Mouse (Mus musculus) CH12.LX (cell line): ENCODE data around the gene Fam160a2. TPM values are rescaled to one million over a fixed set of nuclear protein-coding genes. Genes with fewer than 3 reads are reported as not detected.

Source experiments
- DNase-seq: peaks from one replicate; pipeline ENCODE4 v3.0.0-alpha.2; 2013; ENCODE audit errors: extremely low read depth
- H3K27ac ChIP-seq: 2 replicates; pipeline ENCODE4 v1.5.1; 2012; ENCODE audit warnings: low read depth, mild to moderate bottlenecking, control low read depth, moderate library complexity; ENCODE audit not compliant: insufficient read depth
- H3K27me3 ChIP-seq: replicated peaks from 2 replicates; pipeline ENCODE3; 2012; ENCODE audit warnings: inconsistent platforms
- H3K36me3 ChIP-seq, 2 experiments: replicated peaks in 1 of 2; 2 replicates each; pipeline versions ENCODE3 to v1.6.1; 2012; ENCODE audit warnings: inconsistent platforms in 1 of 2, low read length in 1 of 2, mild to moderate bottlenecking in 1 of 2, mixed read lengths in 1 of 2, moderate library complexity in 1 of 2; ENCODE audit not compliant: control insufficient read depth in 1 of 2, insufficient read depth in 1 of 2
- H3K4me1 ChIP-seq, 2 experiments: 2 replicates each; pipeline ENCODE4 v1.6.1; 2012; ENCODE audit warnings: inconsistent platforms in 1 of 2, moderate library complexity in 1 of 2; ENCODE audit not compliant: insufficient read depth in 2 of 2, control insufficient read depth in 1 of 2
- H3K4me2 ChIP-seq: 2 replicates; pipeline ENCODE4 v1.6.1; 2012; ENCODE audit warnings: low read depth, mild to moderate bottlenecking, control low read depth; ENCODE audit not compliant: poor library complexity, insufficient read depth, severe bottlenecking
- H3K4me3 ChIP-seq, 3 experiments: fragments of 150-350 bp in 1 of 3; sonication (generic) in 1 of 3; replicated peaks in 1 of 3; 2 replicates each; pipeline versions ENCODE3 to v1.5.1; 2011 to 2012; ENCODE audit warnings: low read depth in 2 of 3, low read length in 2 of 3, mild to moderate bottlenecking in 2 of 3, moderate library complexity in 2 of 3, control low read depth in 1 of 3, improper control_type of control experiment in 1 of 3, inconsistent platforms in 1 of 3, mixed read lengths in 1 of 3; ENCODE audit not compliant: poor library complexity in 1 of 3
- H3K79me2 ChIP-seq: replicated peaks from 2 replicates; pipeline ENCODE4 v1.6.1; 2012; ENCODE audit warnings: mild to moderate bottlenecking, moderate library complexity; ENCODE audit not compliant: control insufficient read depth, poor library complexity, insufficient read depth, severe bottlenecking; ENCODE audit errors: extremely low read depth
- H3K9ac ChIP-seq: 2 replicates; pipeline ENCODE4 v1.6.1; 2012; ENCODE audit warnings: low read depth, mild to moderate bottlenecking, control low read depth, moderate library complexity; ENCODE audit not compliant: insufficient read depth
- H3K9me3 ChIP-seq: replicated peaks from 2 replicates; pipeline ENCODE3; 2012; ENCODE audit warnings: low read length, inconsistent platforms, mixed read lengths
- CHD1 ChIP-seq: IDR thresholded peaks from 2 replicates; pipeline ENCODE4 v1.6.1; 2012; ENCODE audit warnings: low read depth, low read length, improper control_type of control experiment, inconsistent platforms
- CHD2 ChIP-seq: IDR thresholded peaks from 2 replicates; pipeline ENCODE4 v1.6.1; 2011; ENCODE audit warnings: low read length, improper control_type of control experiment
- E2F4 ChIP-seq: IDR thresholded peaks from 2 replicates; pipeline ENCODE4 v1.6.1; 2011; ENCODE audit warnings: low read depth, low read length, improper control_type of control experiment; ENCODE audit not compliant: insufficient replicate concordance
- ELF1 ChIP-seq: IDR thresholded peaks from 2 replicates; pipeline ENCODE4 v1.6.1; 2014; ENCODE audit warnings: low read depth, mild to moderate bottlenecking, inconsistent platforms, low read length, improper control_type of control experiment
- ETS1 ChIP-seq: conservative IDR thresholded peaks from 2 replicates; pipeline ENCODE4 v1.6.1; 2012; ENCODE audit warnings: low read depth, mild to moderate bottlenecking, inconsistent platforms, low read length, improper control_type of control experiment, moderate library complexity
- GABPA ChIP-seq: IDR thresholded peaks from 2 replicates; pipeline ENCODE4 v1.6.1; 2012; ENCODE audit warnings: low read depth, low read length, improper control_type of control experiment, inconsistent platforms; ENCODE audit not compliant: insufficient replicate concordance
- IRF4 ChIP-seq: IDR thresholded peaks from 2 replicates; pipeline ENCODE4 v1.6.1; 2014; ENCODE audit warnings: low read depth, mild to moderate bottlenecking, inconsistent platforms, low read length, improper control_type of control experiment
- JUND ChIP-seq: conservative IDR thresholded peaks from 2 replicates; pipeline ENCODE4 v1.6.1; 2011; ENCODE audit warnings: low read depth, low read length, improper control_type of control experiment
- MAX ChIP-seq: IDR thresholded peaks from 2 replicates; pipeline ENCODE4 v1.6.1; 2011; ENCODE audit warnings: low read length, improper control_type of control experiment
- MAZ ChIP-seq: IDR thresholded peaks from 2 replicates; pipeline ENCODE4 v1.6.1; 2012; ENCODE audit warnings: low read depth, mild to moderate bottlenecking, inconsistent platforms, low read length, improper control_type of control experiment, moderate library complexity
- MXI1 ChIP-seq: IDR thresholded peaks from 2 replicates; pipeline ENCODE4 v1.6.1; 2011; ENCODE audit warnings: mild to moderate bottlenecking, low read depth, low read length, improper control_type of control experiment
- MYC ChIP-seq: IDR thresholded peaks from 2 replicates; pipeline ENCODE4 v1.6.1; 2011; ENCODE audit warnings: low read depth, mild to moderate bottlenecking, improper control_type of control experiment, low read length
- NRF1 ChIP-seq: IDR thresholded peaks from 2 replicates; pipeline ENCODE4 v1.6.1; 2014; ENCODE audit warnings: low read depth, mild to moderate bottlenecking, inconsistent platforms, low read length, improper control_type of control experiment, moderate library complexity
- POLR2A ChIP-seq: IDR thresholded peaks from 2 replicates; pipeline ENCODE4 v1.6.1; 2011; ENCODE audit warnings: low read depth, mild to moderate bottlenecking, improper control_type of control experiment, low read length
- RCOR1 ChIP-seq: conservative IDR thresholded peaks from 2 replicates; pipeline ENCODE4 v1.6.1; 2012; ENCODE audit warnings: low read depth, mild to moderate bottlenecking, inconsistent platforms, low read length, improper control_type of control experiment
- SIN3A ChIP-seq: IDR thresholded peaks from 2 replicates; pipeline ENCODE4 v1.6.1; 2012; ENCODE audit warnings: low read length, improper control_type of control experiment, inconsistent platforms
- SMC3 ChIP-seq: IDR thresholded peaks from 2 replicates; pipeline ENCODE4 v1.6.1; 2011; ENCODE audit warnings: low read depth, low read length, improper control_type of control experiment
- TBP ChIP-seq: conservative IDR thresholded peaks from 2 replicates; pipeline ENCODE4 v1.6.1; 2011; ENCODE audit warnings: low read depth, low read length, improper control_type of control experiment
- UBTF ChIP-seq: IDR thresholded peaks from 2 replicates; pipeline ENCODE4 v1.6.1; 2012; ENCODE audit warnings: low read depth, mild to moderate bottlenecking, inconsistent platforms, low read length, improper control_type of control experiment, moderate library complexity
- ZC3H11A ChIP-seq: IDR thresholded peaks from 2 replicates; pipeline ENCODE4 v1.6.1; 2012; ENCODE audit warnings: low read depth, mild to moderate bottlenecking, inconsistent platforms, low read length, improper control_type of control experiment
- ZKSCAN1 ChIP-seq: IDR thresholded peaks from 2 replicates; pipeline ENCODE4 v1.6.1; 2012; ENCODE audit warnings: low read depth, inconsistent platforms, low read length, improper control_type of control experiment, borderline replicate concordance
- ZMIZ1 ChIP-seq: IDR thresholded peaks from 2 replicates; pipeline ENCODE4 v1.6.1; 2012; ENCODE audit warnings: low read depth, mild to moderate bottlenecking, inconsistent platforms, low read length, improper control_type of control experiment
- dilution Hi-C: fragments of 300-500 bp; cut with MboI; formaldehyde crosslinking; loops from 2 replicates; pipeline ENCODE4 v1.14.3; 2020; ENCODE audit warnings: low sequenced_read_pairs; ENCODE audit not compliant: extremely low pct_unique_long_range_greater_than_20kb, extremely low pct_ligation_motif_present
- in situ Hi-C: fragments of 300-500 bp; cut with MboI; formaldehyde crosslinking; loops from 3 replicates; pipeline ENCODE4 v1.14.3; 2019; ENCODE audit warnings: low sequenced_read_pairs, low pct_ligation_motif_present, low pct_unique_long_range_greater_than_20kb, mixed read lengths
- polyA plus RNA-seq: library from polyadenylated mRNA; unstranded; fragments of >175 nt; gene quantifications from 2 replicates; pipeline ENCODE4 v1.2.1, GENCODE M21; 2012; ENCODE audit warnings: low read depth; ENCODE audit not compliant: insufficient read length
- total RNA-seq, 2 experiments: library from RNA; depleted of rRNA; stranded (reverse); fragments of 300-350 nt in 1 of 2; fragments of >200 nt in 1 of 2; gene quantifications; 2 replicates each; pipeline ENCODE4 v1.2.3; 2012 to 2014

Gene Fam160a2
- total and polyA plus RNA-seq, 3 experiments = 3.1 to 7.2 (median 5.9) TPM

- Histone ChIP-seq H3K36me3 (no peaks in the 10 kb centered on the region), H3K9me3 (no peaks in the 10 kb centered on the region), H3K27me3 (no peaks in the 10 kb centered on the region), H3K9ac (no peak overlapping the region), H3K4me3 (no peak overlapping the region), H3K79me2 (0 out of 2 replicates have a peak, but pooled peaks cover 2% of the 10 kb centered on the region), H3K4me1 (peaks cover 0 to 35% of the 10 kb centered on the region in 2 experiments; a peak in 2 of 4 replicates), H3K27ac (no peak overlapping the region), H3K4me2 (no peak overlapping the region)
- TF ChIP-seq ZKSCAN1 = no peak
- TF ChIP-seq RCOR1 = no peak
- no peak for TF ChIP-seq SIN3A
- TF ChIP-seq CHD1 = no peak
- no peak for TF ChIP-seq MXI1
- TF ChIP-seq POLR2A = no peak
- no peak for TF ChIP-seq MAZ
- no peak for TF ChIP-seq ZMIZ1
- no peak for TF ChIP-seq E2F4
- no peak for TF ChIP-seq JUND
- TF ChIP-seq CHD2 = no peak
- TF ChIP-seq ELF1 = no peak
- TF ChIP-seq IRF4 = no peak
- TF ChIP-seq GABPA = no peak
- TF ChIP-seq MYC = no peak
- no peak for TF ChIP-seq SMC3
- TF ChIP-seq ETS1 = no peak
- TF ChIP-seq TBP = no peak
- no peak for TF ChIP-seq UBTF
- no peak for TF ChIP-seq ZC3H11A
- in situ Hi-C loops = no loop called here
- DNase-seq = no peak
- dilution Hi-C loops = no loop called here
These were observed 4.6 kb downstream of the Fam160a2 start for GRCm38 (mm10) chr7:105395131-105395820.

GRCm38 (mm10) chr7:105394606-105395005, 5.2 kb downstream of the Fam160a2 start:
- in situ Hi-C loops = no loop called here
- Histone ChIP-seq H3K36me3 (peaks cover 5% of the 10 kb centered on the region in 2 experiments), H3K4me3 (no peak overlapping the region), H3K79me2 (0 out of 2 replicates have a peak, but pooled peaks cover 2% of the 10 kb centered on the region), H3K9ac (no peak overlapping the region), H3K27ac (no peak overlapping the region), H3K4me1 (peaks cover 0 to 35% of the 10 kb centered on the region in 2 experiments; a peak in 2 of 4 replicates), H3K9me3 (no peaks in the 10 kb centered on the region), H3K4me2 (no peak overlapping the region), H3K27me3 (no peaks in the 10 kb centered on the region)
- dilution Hi-C loops = no loop called here
- DNase-seq = no peak
- TF ChIP-seq GABPA (no peak), MYC (no peak), MAX (no peak), NRF1 (no peak), ZMIZ1 (no peak), SMC3 (no peak), POLR2A (no peak)
- TF ChIP-seq, all 38 proteins: peak for 0
